Mouse (Mus musculus) E14TG2a.4 (cell line): ENCODE measurements around the gene Prdm8.

ENCODE experiments used
- CTCF ChIP-seq: conservative IDR thresholded peaks from 2 replicates; pipeline ENCODE4 v1.5.1; 2014; ENCODE audit warnings: low read length
- NANOG ChIP-seq: IDR thresholded peaks from 2 replicates; pipeline ENCODE4 v1.6.1; 2014; ENCODE audit warnings: borderline replicate concordance, low read length, mixed read lengths
- POU5F1 ChIP-seq: IDR thresholded peaks from 2 replicates; pipeline ENCODE4 v1.6.1; 2014; ENCODE audit warnings: low read length, borderline replicate concordance

DNA sequence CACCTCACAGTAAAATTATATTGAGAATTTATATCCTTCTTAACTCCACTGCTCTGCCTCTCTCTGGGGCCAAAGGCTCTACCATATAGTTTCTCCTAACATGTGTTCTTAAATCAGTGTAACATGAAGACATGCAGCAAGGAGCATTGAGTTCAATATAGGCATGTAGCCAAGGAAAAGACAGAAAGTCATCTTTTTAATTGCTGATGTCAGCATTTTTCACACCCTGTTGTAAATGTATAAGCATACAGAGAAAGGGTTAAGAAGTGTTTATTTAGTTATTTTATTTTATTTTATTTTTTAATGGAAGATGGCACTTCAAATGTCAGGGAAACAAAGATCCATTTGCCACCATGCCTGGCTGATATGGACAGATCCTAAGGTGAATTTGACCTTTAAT lies 6.7 kb downstream of the Prdm8 start:
- TF ChIP-seq CTCF, result no peak
- TF ChIP-seq POU5F1, result no peak
- no peak for TF ChIP-seq NANOG
